Mouse (Mus musculus) neutrophil, adult 65 days (primary cell): ENCODE measurements around the gene Rag2. TPM values are rescaled to one million over a fixed set of nuclear protein-coding genes. Genes with fewer than 3 reads are reported as not detected.

Experiments
- total RNA-seq: library from RNA; stranded (reverse); gene quantifications from 2 replicates; pipeline ENCODE4 v1.2.4, GENCODE M21; 2023

Rag2 gene
- total RNA-seq = 0.34 TPM in 1 of 2 replicates, not detected in the other

GRCm38 (mm10) chr2:101624526-101624925 is at the start of gene Rag2:
Gene Rag2, plus strand, starts transcription at chr2:101624718.

GRCm38 (mm10) chr2:101649114-101649671 is 24.7 kb downstream of the Rag2 start, which contains the start of the genes Rag1 and B230118H07Rik:
Gene Rag1, minus strand, starts transcription at chr2:101649501.
Gene B230118H07Rik, minus strand, starts transcription at chr2:101649532.

GRCm38 (mm10) chr2:101678236-101679021 is 53.9 kb downstream of the Rag2 start, which contains the start of gene Traf6:
Gene Traf6, plus strand, starts transcription at chr2:101678429.

Other genes with a start within 250 kb of the Rag2 start
- 0.38 and 0.93 TPM in 2 replicates for gene Rag1, start 24.8 kb downstream of the Rag2 start, total RNA-seq
- 3.6 and 10.2 TPM in 2 replicates for gene B230118H07Rik, start 24.8 kb downstream of the Rag2 start, total RNA-seq
- 25.9 and 29.0 TPM in 2 replicates for gene Traf6, start 53.7 kb downstream of the Rag2 start, total RNA-seq